Mouse (Mus musculus): ENCODE data around the gene Dcaf12. TPM values are rescaled to one million over a fixed set of nuclear protein-coding genes. Genes with fewer than 3 reads are reported as not detected.

Dcaf12 gene
- polyA plus RNA-seq, 1 experiment: 44.6 TPM

- Histone ChIP-seq H3K27ac (ENCODE audit: insufficient read depth, low read length) (peak overlapping the region; percentile 93), H3K36me3 (ENCODE audit: control insufficient read depth, insufficient read depth, low read length) (peaks cover 5% of the 10 kb centered on the region), H3K4me1 (ENCODE audit: control insufficient read depth, insufficient read depth, insufficient read length) (peaks cover 19% of the 10 kb centered on the region; the same call in 1 of the 2 replicates), H3K27me3 (ENCODE audit: control insufficient read depth, insufficient read depth, low read length) (no peaks in the 10 kb centered on the region), H3K4me3 (ENCODE audit: extremely low read depth, insufficient read depth, insufficient read length) (peak overlapping the region; percentile 93)
- DNase-seq (ENCODE audit: low read depth in 1 of 2, low spot score in 2 of 2): no peak
- 17% methylated on average over 14 of the region's 14 CpGs for WGBS
- TF ChIP-seq CTCF (IDR thresholded peaks at IDR 0.05; ENCODE audit: extremely low read depth, insufficient read depth, insufficient read length, insufficient replicate concordance) (no peak), POLR2A (IDR thresholded peaks at IDR 0.05; ENCODE audit: low read depth, low read length) (no peak)
Measured at GRCm38 (mm10) chr4:41313722-41314121, 967 bp downstream of the Dcaf12 start.

GRCm38 (mm10) chr4:41310567-41311563 is 3.8 kb downstream of the Dcaf12 start:
- peaks cover 34% of the 10 kb centered on the region for H3K4me1 ChIP-seq (ENCODE audit: control insufficient read depth, insufficient read depth, insufficient read length)
- peak; percentile 50 to 78 for DNase-seq (ENCODE audit: low read depth in 1 of 2, low spot score in 2 of 2)
- H3K27ac ChIP-seq (ENCODE audit: insufficient read depth, low read length): peak overlapping the region; percentile 94
- 21% methylated on average over 9 of the region's 9 CpGs for WGBS
- TF ChIP-seq POLR2A (IDR thresholded peaks at IDR 0.05; ENCODE audit: low read depth, low read length) (no peak), CTCF (IDR thresholded peaks at IDR 0.05; ENCODE audit: extremely low read depth, insufficient read depth, insufficient read length, insufficient replicate concordance) (no peak)
- no peaks in the 10 kb centered on the region for H3K27me3 ChIP-seq (ENCODE audit: control insufficient read depth, insufficient read depth, low read length)
- peak overlapping the region; percentile 20; the same call in 1 of the 2 replicates for H3K4me3 ChIP-seq (ENCODE audit: extremely low read depth, insufficient read depth, insufficient read length)
- peaks cover 5% of the 10 kb centered on the region for H3K36me3 ChIP-seq (ENCODE audit: control insufficient read depth, insufficient read depth, low read length)

DNA sequence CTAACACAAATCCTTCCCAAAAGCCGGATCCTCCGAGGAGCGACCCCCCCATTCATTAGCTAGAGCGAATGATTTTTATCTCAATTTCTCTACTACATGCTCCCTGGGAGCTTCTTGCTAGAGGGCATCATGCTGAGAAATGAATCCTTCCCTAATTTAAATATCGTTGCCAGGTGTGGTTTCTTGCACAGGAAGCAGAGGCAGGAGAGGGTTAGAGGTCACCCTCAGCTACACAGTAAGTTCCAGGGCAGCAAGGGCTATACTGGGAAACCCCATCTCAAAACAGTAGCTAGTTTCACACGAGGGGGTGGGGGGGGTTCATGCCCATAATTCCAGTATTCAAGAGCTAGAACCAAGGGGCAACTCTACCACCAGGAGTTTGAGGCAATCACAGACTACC is 7.3 kb downstream of the Dcaf12 start:
- Histone ChIP-seq H3K27me3 (ENCODE audit: control insufficient read depth, insufficient read depth, low read length) (no peaks in the 10 kb centered on the region), H3K36me3 (ENCODE audit: control insufficient read depth, insufficient read depth, low read length) (peaks cover 7% of the 10 kb centered on the region), H3K27ac (ENCODE audit: insufficient read depth, low read length) (0 out of 2 replicates have a peak overlapping the region, but pooled peaks have one; percentile 16), H3K4me1 (ENCODE audit: control insufficient read depth, insufficient read depth, insufficient read length) (peaks cover 40% of the 10 kb centered on the region), H3K4me3 (ENCODE audit: extremely low read depth, insufficient read depth, insufficient read length) (no peak overlapping the region)
- DNase-seq (ENCODE audit: low read depth in 1 of 2, low spot score in 2 of 2): peak in 1 of 2 experiments; percentile 20
- 56% methylated on average over 6 of the region's 6 CpGs for WGBS
- TF ChIP-seq CTCF (IDR thresholded peaks at IDR 0.05; ENCODE audit: extremely low read depth, insufficient read depth, insufficient read length, insufficient replicate concordance): no peak
- TF ChIP-seq POLR2A (IDR thresholded peaks at IDR 0.05; ENCODE audit: low read depth, low read length): no peak

- 3% methylated on average over 3 of the region's 3 CpGs for WGBS
- Histone ChIP-seq H3K4me1 (ENCODE audit: control insufficient read depth, insufficient read depth, insufficient read length) (peaks cover 31% of the 10 kb centered on the region), H3K27me3 (ENCODE audit: control insufficient read depth, insufficient read depth, low read length) (no peaks in the 10 kb centered on the region), H3K27ac (ENCODE audit: insufficient read depth, low read length) (peak overlapping the region; percentile 73), H3K36me3 (ENCODE audit: control insufficient read depth, insufficient read depth, low read length) (peaks cover 25% of the 10 kb centered on the region), H3K4me3 (ENCODE audit: extremely low read depth, insufficient read depth, insufficient read length) (no peak overlapping the region)
- TF ChIP-seq CTCF (IDR thresholded peaks at IDR 0.05; ENCODE audit: extremely low read depth, insufficient read depth, insufficient read length, insufficient replicate concordance) (no peak), POLR2A (IDR thresholded peaks at IDR 0.05; ENCODE audit: low read depth, low read length) (no peak)
- DNase-seq (ENCODE audit: low read depth in 1 of 2, low spot score in 2 of 2): peak in 1 of 2 experiments; percentile 28
Measured at GRCm38 (mm10) chr4:41304302-41304701, 10.4 kb downstream of the Dcaf12 start.

- Histone ChIP-seq H3K36me3 (ENCODE audit: control insufficient read depth, insufficient read depth, low read length) (peaks cover 31% of the 10 kb centered on the region), H3K4me3 (ENCODE audit: extremely low read depth, insufficient read depth, insufficient read length) (no peak overlapping the region), H3K4me1 (ENCODE audit: control insufficient read depth, insufficient read depth, insufficient read length) (peaks cover 32% of the 10 kb centered on the region), H3K27me3 (ENCODE audit: control insufficient read depth, insufficient read depth, low read length) (no peaks in the 10 kb centered on the region), H3K27ac (ENCODE audit: insufficient read depth, low read length) (peak overlapping the region; percentile 68)
- DNase-seq (ENCODE audit: low read depth in 1 of 2, low spot score in 2 of 2): no peak
- 79% methylated on average over 7 of the region's 7 CpGs for WGBS
- TF ChIP-seq CTCF (IDR thresholded peaks at IDR 0.05; ENCODE audit: extremely low read depth, insufficient read depth, insufficient read length, insufficient replicate concordance) (no peak), POLR2A (IDR thresholded peaks at IDR 0.05; ENCODE audit: low read depth, low read length) (no peak)
Measured at GRCm38 (mm10) chr4:41303671-41304070, 11.0 kb downstream of the Dcaf12 start.

DNA sequence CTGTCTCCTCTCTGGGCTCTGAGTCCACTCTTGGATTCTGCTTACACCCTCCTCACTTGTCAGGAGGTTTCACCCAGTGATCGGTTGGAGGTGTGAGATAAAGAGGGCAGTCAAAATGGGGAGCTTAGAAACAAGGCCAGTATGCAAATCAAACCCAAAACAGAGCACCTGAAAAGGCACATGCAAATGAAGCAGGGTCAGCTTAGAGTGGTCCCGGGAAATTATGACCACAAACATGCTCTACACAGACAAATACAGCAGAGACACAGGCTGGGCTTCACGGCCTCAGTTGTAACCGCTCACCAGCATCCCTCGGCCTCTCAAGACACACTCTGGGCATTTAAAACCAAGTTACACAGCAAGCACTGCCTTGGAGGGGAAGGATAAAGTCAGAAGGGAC is 15.7 kb downstream of the Dcaf12 start:
- H3K4me1 ChIP-seq (ENCODE audit: control insufficient read depth, insufficient read depth, insufficient read length): peaks cover 7% of the 10 kb centered on the region
- H3K36me3 ChIP-seq (ENCODE audit: control insufficient read depth, insufficient read depth, low read length): peaks cover 52% of the 10 kb centered on the region
- no peak for TF ChIP-seq POLR2A (IDR thresholded peaks at IDR 0.05; ENCODE audit: low read depth, low read length)
- TF ChIP-seq CTCF (IDR thresholded peaks at IDR 0.05; ENCODE audit: extremely low read depth, insufficient read depth, insufficient read length, insufficient replicate concordance): no peak
- no peak overlapping the region for H3K27ac ChIP-seq (ENCODE audit: insufficient read depth, low read length)
- H3K4me3 ChIP-seq (ENCODE audit: extremely low read depth, insufficient read depth, insufficient read length): no peak overlapping the region
- H3K27me3 ChIP-seq (ENCODE audit: control insufficient read depth, insufficient read depth, low read length): no peaks in the 10 kb centered on the region
- WGBS: 82% methylated on average over 5 of the region's 5 CpGs
- DNase-seq (ENCODE audit: low read depth in 1 of 2, low spot score in 2 of 2): no peak
